8 mouse cellular contexts compared by ENCODE assay signal in the genomic region with DNA sequence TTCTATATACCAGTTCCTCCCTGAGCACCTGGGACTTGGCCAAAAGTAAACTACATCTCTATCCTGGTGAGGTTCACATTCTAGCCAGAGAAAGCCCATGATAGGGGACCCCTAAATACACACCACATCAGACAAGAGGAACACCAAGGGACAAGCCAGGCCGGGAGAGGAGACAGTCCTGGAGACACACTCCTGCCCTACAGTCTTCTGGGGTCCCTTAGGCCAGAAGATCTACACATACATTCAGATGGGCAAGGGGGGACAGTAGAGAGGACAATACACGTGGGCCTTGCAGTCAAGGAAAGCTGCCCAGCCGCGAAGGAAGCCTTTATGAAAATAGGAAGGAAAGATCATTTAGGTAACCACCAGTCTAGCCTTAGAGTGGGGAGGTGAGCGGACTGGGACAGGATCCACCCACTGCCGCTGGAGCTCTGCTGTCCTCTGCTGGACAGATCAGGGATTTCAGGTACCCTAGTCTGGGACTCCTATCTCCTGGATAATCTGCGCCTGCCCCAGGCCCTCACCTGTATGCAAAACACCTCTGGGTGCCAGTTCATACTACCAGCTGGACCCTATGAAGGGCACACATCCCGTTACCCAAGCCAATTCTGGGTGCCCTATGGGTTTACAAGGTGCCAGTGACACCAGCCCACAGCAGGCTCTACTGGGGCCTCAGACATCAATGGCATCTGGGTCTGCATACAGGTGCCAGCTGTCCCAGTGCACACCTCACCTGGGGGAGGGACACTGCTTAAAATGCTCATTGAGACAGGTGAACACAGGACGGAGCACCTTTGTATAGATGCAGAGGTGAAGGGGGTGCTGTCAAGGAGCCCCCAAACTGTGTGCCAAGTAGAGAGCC. TPM values are rescaled to one million over a fixed set of nuclear protein-coding genes. Genes with fewer than 3 reads are reported as not detected.
DNase-seq lines count a peak whose midpoint lies in the region; ATAC-seq and TF ChIP-seq lines count a peak whose summit lies in the region.

No protein-coding gene starts in this region.

- peak; percentile 43 to 53 for DNase-seq in CD8-positive naive resting alpha-beta T cell, adult 2 months (ENCODE audit: low read depth in 2 of 2, low spot score in 2 of 2)
- DNase-seq in brain, embryonic 14.5 days (ENCODE audit: low read depth): peak; percentile 74
- peak; percentile 80 for DNase-seq in forebrain, embryonic 10.5 days (ENCODE audit: extremely low spot score, low spot score)
- DNase-seq in heart, postnatal 10 days: peak; percentile 86 to 92
- DNase-seq in kidney, postnatal 36 days: peak; percentile 87 to 94
- peak; percentile 83 for DNase-seq in liver, postnatal 0 days
- DNase-seq in thymus, adult 18-20 months: peak; percentile 24 to 31

- H3K27ac ChIP-seq in forebrain, embryonic 10.5 days: peak overlapping the region; percentile 66
- H3K27ac ChIP-seq in liver, postnatal 0 days (ENCODE audit: low read depth): no peak overlapping the region

- H3K36me3 ChIP-seq in forebrain, embryonic 10.5 days (replicated peaks): no peaks in the 10 kb centered on the region
- H3K36me3 ChIP-seq in liver, postnatal 0 days (replicated peaks; ENCODE audit: insufficient read depth, low read length): no peaks in the 10 kb centered on the region

- H3K9ac ChIP-seq in liver, postnatal 0 days (replicated peaks): no peak overlapping the region

- TF ChIP-seq EP300 in liver, postnatal 0 days (IDR thresholded peaks at IDR 0.05; ENCODE audit: low read depth): no peak

- WGBS in forebrain, embryonic 10.5 days: 19% methylated on average over 9 of the region's 9 CpGs
- WGBS in liver, postnatal 0 days (ENCODE audit: insufficient replicate concordance): 12% methylated on average over 9 of the region's 9 CpGs

- no peak overlapping the region for H3K4me2 ChIP-seq in liver, postnatal 0 days (ENCODE audit: low read depth, low read length)

- no peaks in the 10 kb centered on the region for H3K9me3 ChIP-seq in forebrain, embryonic 10.5 days
- H3K9me3 ChIP-seq in liver, postnatal 0 days (ENCODE audit: low read length): no peaks in the 10 kb centered on the region

- peak; percentile 74 for ATAC-seq in liver, postnatal 0 days
- ATAC-seq in neutrophil, adult 5-6 weeks (ENCODE audit: extremely low read depth, insufficient number of reproducible peaks, low FRiP score, poor library complexity, severe bottlenecking): peak; percentile 64

- no peak for TF ChIP-seq POLR2A in brain, embryonic 14.5 days (IDR thresholded peaks at IDR 0.05; ENCODE audit: borderline replicate concordance, extremely low read depth, insufficient read depth, insufficient read length, poor library complexity, severe bottlenecking)

- peaks cover 20% of the 10 kb centered on the region for H3K4me1 ChIP-seq in forebrain, embryonic 10.5 days
- H3K4me1 ChIP-seq in liver, postnatal 0 days (ENCODE audit: insufficient read depth): no peaks in the 10 kb centered on the region

- H3K4me3 ChIP-seq in forebrain, embryonic 10.5 days: 0 out of 2 replicates have a peak overlapping the region, but pooled peaks have one; percentile 0
- no peak overlapping the region for H3K4me3 ChIP-seq in liver, postnatal 0 days (ENCODE audit: low read depth, low read length)

- intact Hi-C loops in heart, postnatal 10 days (cut with DNase I): loop anchor here (1.0 to 10.0 kb wide), 6 partner anchors 20 to 448 kb away; no protein-coding TSS in a partner anchor

- peak; percentile 100 for TF ChIP-seq CTCF in brain, embryonic 14.5 days (IDR thresholded peaks at IDR 0.05; ENCODE audit: borderline replicate concordance, extremely low read depth, insufficient read depth, insufficient read length)
- TF ChIP-seq CTCF in liver, postnatal 0 days (IDR thresholded peaks at IDR 0.05; ENCODE audit: low read depth): peak; percentile 97

- H3K27me3 ChIP-seq in forebrain, embryonic 10.5 days (ENCODE audit: poor library complexity, severe bottlenecking): peaks cover 19% of the 10 kb centered on the region
- H3K27me3 ChIP-seq in liver, postnatal 0 days (ENCODE audit: insufficient read depth, low read length): no peaks in the 10 kb centered on the region

RNA-seq across cellular contexts. Expression of a gene that starts 35.2 kb away (rescaled TPM):
- 1.2 and 1.6 TPM in 2 replicates for polyA plus RNA-seq in brain, embryonic 14.5 days (2012; rRNA removed)
- 0.16 and 0.31 TPM in 2 replicates for polyA plus RNA-seq in forebrain, embryonic 10.5 days (2016; fragmentation: Nextera tagmentation; extraction: Ambion mirVana)
- not detected for total RNA-seq in heart, postnatal 10 days (2021)
- polyA plus RNA-seq in liver, postnatal 0 days (2015; fragmentation: Nextera tagmentation; extraction: Ambion mirVana): not detected in 2 replicates
- total RNA-seq in neutrophil, adult 5-6 weeks (2017): 0.74 and 0.93 TPM in 2 replicates

RNA-seq across cellular contexts. Expression of a gene that starts 40.7 kb away (rescaled TPM):
- 10.5 and 13.4 TPM in 2 replicates for polyA plus RNA-seq in brain, embryonic 14.5 days (2012; rRNA removed)
- polyA plus RNA-seq in forebrain, embryonic 10.5 days (2016; fragmentation: Nextera tagmentation; extraction: Ambion mirVana): 5.1 and 5.9 TPM in 2 replicates
- 1 to 10 TPM; 5.5 to 7.6 TPM for total RNA-seq in heart, postnatal 10 days (2021)
- 2.2 and 2.3 TPM in 2 replicates for polyA plus RNA-seq in liver, postnatal 0 days (2015; fragmentation: Nextera tagmentation; extraction: Ambion mirVana)
- 28.0 and 30.1 TPM in 2 replicates for total RNA-seq in neutrophil, adult 5-6 weeks (2017)

RNA-seq across cellular contexts. Expression of a gene that starts 57.5 kb away (rescaled TPM):
- 3.9 and 4.7 TPM in 2 replicates for polyA plus RNA-seq in brain, embryonic 14.5 days (2012; rRNA removed)
- 0.07 and 0.09 TPM in 2 replicates for polyA plus RNA-seq in forebrain, embryonic 10.5 days (2016; fragmentation: Nextera tagmentation; extraction: Ambion mirVana)
- total RNA-seq in heart, postnatal 10 days (2021): 1 to 10 TPM; 7.1 to 8.0 TPM
- polyA plus RNA-seq in liver, postnatal 0 days (2015; fragmentation: Nextera tagmentation; extraction: Ambion mirVana): 0.16 and 0.24 TPM in 2 replicates
- not detected in 2 replicates for total RNA-seq in neutrophil, adult 5-6 weeks (2017)

Comparison
In these comparisons a context has a peak if more than half of its experiments do, and no peak if none do; other contexts are left out.
1. DNase-seq: peak in every context shown above with its lines; median percentile 90 in kidney, postnatal 36 days; 89 in heart, postnatal 10 days; 83 in liver, postnatal 0 days; 80 in forebrain, embryonic 10.5 days; 74 in brain, embryonic 14.5 days; 48 in CD8-positive naive resting alpha-beta T cell, adult 2 months; 28 in thymus, adult 18-20 months.